Mouse (Mus musculus): ENCODE data around the gene Plxnb1.

- no peak for TF ChIP-seq CTCF (IDR thresholded peaks at IDR 0.05; ENCODE audit: low read depth, low read length)
- TF ChIP-seq POLR2A (IDR thresholded peaks at IDR 0.05; ENCODE audit: borderline replicate concordance, low read depth, low read length), result no peak
Measured at GRCm38 (mm10) chr9:109123266-109123665, 28.1 kb downstream of the Plxnb1 start.
